Mouse (Mus musculus): ENCODE results near the gene Maml2. TPM values are rescaled to one million over a fixed set of nuclear protein-coding genes. Genes with fewer than 3 reads are reported as not detected.

Maml2 gene
- polyA plus RNA-seq, 1 experiment from 2014 or later, result 3.1 TPM

DNA sequence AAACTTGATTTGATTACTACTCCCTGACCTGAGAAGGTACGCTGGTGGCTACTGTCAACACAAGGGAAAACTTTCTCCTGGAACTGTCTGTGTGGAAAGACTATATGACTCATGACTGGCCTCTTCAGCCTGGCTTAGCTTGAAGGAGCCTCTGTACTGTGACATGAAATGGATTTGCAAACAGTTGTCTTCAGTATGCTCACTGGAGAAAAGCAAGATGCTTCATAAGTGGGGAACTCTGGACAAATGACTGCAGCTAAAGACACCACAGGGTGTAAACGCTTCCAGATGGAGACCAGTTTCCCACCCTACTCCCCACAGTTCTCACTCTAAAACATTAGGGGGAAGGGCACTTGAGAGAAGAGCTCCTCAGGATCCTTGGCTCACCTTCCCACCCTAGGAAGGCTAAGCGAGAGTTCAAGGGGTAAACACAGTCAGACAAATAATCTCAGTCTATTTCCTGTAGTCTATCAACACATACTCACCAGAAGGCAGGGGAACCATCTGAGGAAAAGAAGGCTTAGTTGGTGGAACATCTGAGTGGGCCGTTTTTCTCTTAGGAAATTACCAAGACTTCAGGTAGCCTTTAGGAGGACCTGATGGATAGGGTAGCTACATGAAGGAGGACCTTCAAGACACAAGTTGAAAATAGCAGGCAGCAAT lies 167.7 kb downstream of the Maml2 start:
- H3K27ac ChIP-seq (ENCODE audit: low read depth, low read length), result no peak overlapping the region
- WGBS, result 71% methylated on average over 4 of the region's 4 CpGs
- ATAC-seq, result no peak

DNA sequence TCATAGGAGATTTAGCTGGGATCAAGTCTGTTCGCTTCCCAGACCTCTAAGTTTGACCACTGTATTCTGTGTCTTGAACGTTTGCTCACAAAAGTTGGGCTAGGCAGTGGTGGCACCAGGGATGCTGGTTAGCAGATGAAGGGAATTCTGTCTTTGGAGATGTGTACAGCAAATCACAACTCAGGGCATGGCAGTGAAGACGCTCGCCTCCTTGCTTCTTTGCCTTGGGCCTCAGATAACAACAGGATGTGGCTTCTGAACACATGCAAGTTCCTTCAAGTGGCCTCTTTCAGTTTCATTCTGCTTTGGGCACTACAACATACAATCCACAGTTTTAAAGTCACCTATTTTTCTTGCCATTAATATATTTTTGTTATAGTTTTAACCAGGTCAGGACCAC lies 168.6 kb downstream of the Maml2 start:
- H3K9ac ChIP-seq (ENCODE audit: low read depth, low read length), result no peak overlapping the region
- ATAC-seq, result no peak
- 72% methylated on average over 4 of the region's 4 CpGs for WGBS
- no peaks in the 10 kb centered on the region for H3K4me1 ChIP-seq (replicated peaks; ENCODE audit: control insufficient read depth, insufficient read depth, low read length)
- no peak overlapping the region for H3K27ac ChIP-seq (ENCODE audit: low read depth, low read length)
- no peaks in the 10 kb centered on the region for H3K9me3 ChIP-seq (ENCODE audit: control insufficient read depth)
- no peak for TF ChIP-seq CTCF (IDR thresholded peaks at IDR 0.05; ENCODE audit: low read depth)
- H3K36me3 ChIP-seq (ENCODE audit: control insufficient read depth, insufficient read depth), result no peaks in the 10 kb centered on the region
- H3K4me3 ChIP-seq (ENCODE audit: low read depth, low read length), result no peak overlapping the region
- H3K27me3 ChIP-seq (replicated peaks; ENCODE audit: control insufficient read depth, insufficient read depth, low read length), result no peaks in the 10 kb centered on the region
- H3K4me2 ChIP-seq (replicated peaks; ENCODE audit: low read depth), result no peak overlapping the region

More for the DNA sequence above, 167.7 kb downstream of the Maml2 start:
- TF ChIP-seq CTCF (IDR thresholded peaks at IDR 0.05; ENCODE audit: low read depth), result no peak
- no peak overlapping the region for H3K4me3 ChIP-seq (ENCODE audit: low read depth, low read length)
- no peaks in the 10 kb centered on the region for H3K4me1 ChIP-seq (replicated peaks; ENCODE audit: control insufficient read depth, insufficient read depth, low read length)
- no peaks in the 10 kb centered on the region for H3K36me3 ChIP-seq (ENCODE audit: control insufficient read depth, insufficient read depth)
- H3K4me2 ChIP-seq (replicated peaks; ENCODE audit: low read depth), result no peak overlapping the region
- no peaks in the 10 kb centered on the region for H3K9me3 ChIP-seq (ENCODE audit: control insufficient read depth)
- H3K27me3 ChIP-seq (replicated peaks; ENCODE audit: control insufficient read depth, insufficient read depth, low read length), result no peaks in the 10 kb centered on the region
- H3K9ac ChIP-seq (ENCODE audit: low read depth, low read length), result no peak overlapping the region

DNA sequence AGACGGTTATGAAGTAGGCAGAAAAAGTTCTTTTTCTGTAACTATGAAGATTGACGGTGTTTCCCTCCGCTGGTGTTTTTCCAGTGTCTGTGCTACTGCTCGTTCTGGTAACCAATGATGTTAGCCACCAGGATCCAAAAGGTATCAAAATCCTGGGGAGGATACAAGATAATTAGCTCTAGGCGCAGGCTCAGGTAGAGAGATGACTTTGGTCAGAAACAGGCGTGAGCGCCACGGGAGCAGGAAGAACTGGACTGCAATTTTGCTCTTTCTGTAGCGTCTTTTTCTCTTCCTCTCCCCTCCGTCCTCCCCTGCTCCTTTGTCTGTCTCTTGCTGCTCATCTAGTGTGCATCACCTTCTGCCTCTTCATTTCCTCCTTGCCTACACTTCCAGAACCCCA lies 169.1 kb downstream of the Maml2 start:
- Histone ChIP-seq H3K36me3 (ENCODE audit: control insufficient read depth, insufficient read depth) (no peaks in the 10 kb centered on the region), H3K27ac (ENCODE audit: low read depth, low read length) (no peak overlapping the region), H3K4me1 (replicated peaks; ENCODE audit: control insufficient read depth, insufficient read depth, low read length) (no peaks in the 10 kb centered on the region), H3K4me2 (replicated peaks; ENCODE audit: low read depth) (no peak overlapping the region), H3K9ac (ENCODE audit: low read depth, low read length) (no peak overlapping the region), H3K27me3 (replicated peaks; ENCODE audit: control insufficient read depth, insufficient read depth, low read length) (no peaks in the 10 kb centered on the region), H3K9me3 (ENCODE audit: control insufficient read depth) (no peaks in the 10 kb centered on the region), H3K4me3 (ENCODE audit: low read depth, low read length) (no peak overlapping the region)
- no peak for TF ChIP-seq CTCF (IDR thresholded peaks at IDR 0.05; ENCODE audit: low read depth)
- no peak for ATAC-seq
- 78% methylated on average over 10 of the region's 10 CpGs for WGBS

DNA sequence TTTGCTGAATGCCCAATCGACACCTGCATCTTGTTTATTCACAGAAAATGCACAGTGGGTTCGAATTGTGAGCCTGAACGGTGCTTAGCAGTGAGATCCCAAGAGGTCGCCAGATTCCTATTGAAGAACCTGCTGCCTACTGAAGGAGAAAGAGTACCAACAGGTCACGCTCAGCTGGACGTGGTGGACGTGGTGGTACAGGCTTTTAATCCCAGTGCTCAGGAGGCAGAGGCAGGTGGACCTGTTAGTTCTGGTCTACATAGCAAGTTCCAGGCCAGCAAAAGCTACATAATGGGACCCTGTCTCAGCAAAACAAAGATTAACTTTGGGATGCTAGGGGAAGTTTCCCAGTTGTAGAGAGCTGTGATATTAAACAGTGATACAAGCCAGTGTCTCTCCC lies 170.0 kb downstream of the Maml2 start:
- 88% methylated on average over 7 of the region's 7 CpGs for WGBS
- no peaks in the 10 kb centered on the region for H3K4me1 ChIP-seq (replicated peaks; ENCODE audit: control insufficient read depth, insufficient read depth, low read length)
- H3K9me3 ChIP-seq (ENCODE audit: control insufficient read depth), result no peaks in the 10 kb centered on the region
- no peak overlapping the region for H3K9ac ChIP-seq (ENCODE audit: low read depth, low read length)
- no peaks in the 10 kb centered on the region for H3K36me3 ChIP-seq (ENCODE audit: control insufficient read depth, insufficient read depth)
- ATAC-seq, result no peak
- no peaks in the 10 kb centered on the region for H3K27me3 ChIP-seq (replicated peaks; ENCODE audit: control insufficient read depth, insufficient read depth, low read length)
- H3K27ac ChIP-seq (ENCODE audit: low read depth, low read length), result no peak overlapping the region
- no peak overlapping the region for H3K4me3 ChIP-seq (ENCODE audit: low read depth, low read length)
- TF ChIP-seq CTCF (IDR thresholded peaks at IDR 0.05; ENCODE audit: low read depth), result no peak
- no peak overlapping the region for H3K4me2 ChIP-seq (replicated peaks; ENCODE audit: low read depth)

DNA sequence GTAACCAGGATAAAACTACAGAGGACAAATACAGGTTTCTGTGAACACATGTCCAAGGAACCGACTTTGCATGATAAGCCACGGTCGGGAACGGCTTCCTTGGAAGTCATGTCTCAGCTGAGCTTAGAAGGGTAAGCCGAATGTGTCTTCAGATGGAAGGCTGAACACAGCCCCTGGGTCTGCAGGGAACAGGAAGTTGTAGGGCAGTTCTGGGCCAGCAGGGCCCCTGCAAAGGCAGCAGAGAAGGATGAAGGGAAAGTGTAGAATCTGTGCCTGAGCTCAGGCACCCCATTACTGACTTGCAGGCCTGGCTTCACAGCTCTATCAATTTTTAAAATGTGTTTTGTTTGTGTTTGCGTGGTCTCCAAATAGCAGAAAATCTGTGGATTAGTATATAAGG lies 171.0 kb downstream of the Maml2 start:
- no peaks in the 10 kb centered on the region for H3K36me3 ChIP-seq (ENCODE audit: control insufficient read depth, insufficient read depth)
- no peak for ATAC-seq
- H3K4me3 ChIP-seq (ENCODE audit: low read depth, low read length), result no peak overlapping the region
- no peak for TF ChIP-seq CTCF (IDR thresholded peaks at IDR 0.05; ENCODE audit: low read depth)
- no peak overlapping the region; the same call in 1 of the 2 replicates for H3K27ac ChIP-seq (ENCODE audit: low read depth, low read length)
- 75% methylated on average over 6 of the region's 6 CpGs for WGBS
- no peaks in the 10 kb centered on the region for H3K27me3 ChIP-seq (replicated peaks; ENCODE audit: control insufficient read depth, insufficient read depth, low read length)
- H3K9me3 ChIP-seq (ENCODE audit: control insufficient read depth), result no peaks in the 10 kb centered on the region
- H3K9ac ChIP-seq (ENCODE audit: low read depth, low read length), result no peak overlapping the region
- no peak overlapping the region for H3K4me2 ChIP-seq (replicated peaks; ENCODE audit: low read depth)
- H3K4me1 ChIP-seq (replicated peaks; ENCODE audit: control insufficient read depth, insufficient read depth, low read length), result no peaks in the 10 kb centered on the region

DNA sequence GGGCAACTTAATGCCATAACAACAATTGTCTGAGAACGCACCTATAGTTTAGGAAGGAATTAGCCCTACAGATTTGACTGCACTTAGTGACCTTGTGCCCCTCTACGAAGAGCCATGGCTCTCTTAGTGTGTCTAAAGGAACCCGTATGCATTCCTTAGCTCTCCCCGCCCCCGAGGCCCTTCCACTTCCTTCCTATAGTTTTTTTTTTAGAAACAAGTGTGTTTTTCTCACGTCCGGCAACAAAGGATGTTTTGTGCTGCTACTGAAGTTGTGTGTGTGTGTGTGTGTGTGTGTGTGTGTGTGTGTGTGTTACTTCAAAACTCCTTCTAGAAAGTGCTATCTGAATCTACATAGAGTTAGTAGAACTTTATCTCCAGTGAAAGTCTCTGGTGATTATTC lies 172.3 kb downstream of the Maml2 start:
- no peak for ATAC-seq
- no peaks in the 10 kb centered on the region for H3K27me3 ChIP-seq (replicated peaks; ENCODE audit: control insufficient read depth, insufficient read depth, low read length)
- no peak for TF ChIP-seq CTCF (IDR thresholded peaks at IDR 0.05; ENCODE audit: low read depth)
- H3K4me3 ChIP-seq (ENCODE audit: low read depth, low read length), result no peak overlapping the region
- no peak overlapping the region for H3K27ac ChIP-seq (ENCODE audit: low read depth, low read length)
- H3K9me3 ChIP-seq (ENCODE audit: control insufficient read depth), result no peaks in the 10 kb centered on the region
- no peaks in the 10 kb centered on the region for H3K4me1 ChIP-seq (replicated peaks; ENCODE audit: control insufficient read depth, insufficient read depth, low read length)
- 48% methylated on average over 7 of the region's 7 CpGs for WGBS
- no peak overlapping the region for H3K4me2 ChIP-seq (replicated peaks; ENCODE audit: low read depth)
- H3K9ac ChIP-seq (ENCODE audit: low read depth, low read length), result no peak overlapping the region
- H3K36me3 ChIP-seq (ENCODE audit: control insufficient read depth, insufficient read depth), result no peaks in the 10 kb centered on the region

DNA sequence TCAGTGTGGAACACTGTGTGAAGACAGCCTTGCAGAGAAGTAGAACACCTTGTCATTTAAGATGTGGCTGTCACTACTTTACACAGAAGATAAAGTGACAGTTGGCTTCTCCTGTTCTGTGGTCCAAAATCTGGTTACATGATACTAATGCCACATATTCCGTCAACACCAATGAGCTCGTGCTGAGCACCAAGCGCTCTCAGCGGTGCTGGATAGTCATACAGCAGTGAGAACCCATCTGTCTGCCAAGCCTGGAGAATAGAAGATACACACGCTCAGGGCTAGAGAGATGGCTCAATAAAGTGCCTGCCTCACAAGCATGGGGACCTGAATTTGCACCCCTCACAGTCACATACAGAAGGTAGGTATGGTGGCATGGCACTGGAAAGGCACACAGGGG lies 177.2 kb downstream of the Maml2 start:
- no peaks in the 10 kb centered on the region for H3K36me3 ChIP-seq (ENCODE audit: control insufficient read depth, insufficient read depth)
- H3K27me3 ChIP-seq (replicated peaks; ENCODE audit: control insufficient read depth, insufficient read depth, low read length), result no peaks in the 10 kb centered on the region
- ATAC-seq, result no peak
- no peak overlapping the region for H3K4me3 ChIP-seq (ENCODE audit: low read depth, low read length)
- H3K4me2 ChIP-seq (replicated peaks; ENCODE audit: low read depth), result no peak overlapping the region
- no peaks in the 10 kb centered on the region for H3K4me1 ChIP-seq (replicated peaks; ENCODE audit: control insufficient read depth, insufficient read depth, low read length)
- 87% methylated on average over 5 of the region's 5 CpGs for WGBS
- H3K27ac ChIP-seq (ENCODE audit: low read depth, low read length), result no peak overlapping the region
- H3K9ac ChIP-seq (ENCODE audit: low read depth, low read length), result no peak overlapping the region
- no peak for TF ChIP-seq CTCF (IDR thresholded peaks at IDR 0.05; ENCODE audit: low read depth)
- H3K9me3 ChIP-seq (ENCODE audit: control insufficient read depth), result no peaks in the 10 kb centered on the region

Measured in intestine, postnatal 0 days (tissue).